Mouse (Mus musculus) megakaryocyte, embryonic 14.5 days (primary cell): ENCODE measurements around the gene Pin1rt1. TPM values are rescaled to one million over a fixed set of nuclear protein-coding genes. Genes with fewer than 3 reads are reported as not detected.
A peak's percentile ranks its signal among the peaks of the same experiment; 100 is the strongest.

Source experiments
- H3K27me3 ChIP-seq: replicated peaks from 2 replicates; pipeline ENCODE3; 2012; ENCODE audit warnings: inconsistent platforms
- H3K36me3 ChIP-seq: replicated peaks from 2 replicates; pipeline ENCODE3; 2012; ENCODE audit warnings: low read length, inconsistent platforms, mixed read lengths
- H3K4me1 ChIP-seq: 2 replicates; pipeline ENCODE4 v1.6.1; 2012; ENCODE audit warnings: inconsistent platforms
- H3K4me3 ChIP-seq: replicated peaks from 2 replicates; pipeline ENCODE3; 2012; ENCODE audit warnings: moderate library complexity, mild to moderate bottlenecking, inconsistent platforms
- H3K9me3 ChIP-seq: 2 replicates; pipeline ENCODE4 v1.6.1; 2012; ENCODE audit warnings: inconsistent platforms
- FLI1 ChIP-seq: IDR thresholded peaks from 2 replicates; pipeline ENCODE4 v1.6.1; 2012; ENCODE audit warnings: low read length, inconsistent platforms, mixed read lengths
- GATA1 ChIP-seq: IDR thresholded peaks from 3 replicates; pipeline ENCODE4 v1.6.1; 2012; ENCODE audit warnings: mixed read lengths, low read length, inconsistent platforms, borderline replicate concordance
- polyA plus RNA-seq: library from polyadenylated mRNA; stranded (reverse); fragments of >175 nt; gene quantifications from 2 replicates; pipeline ENCODE4 v1.2.3, GENCODE M21; 2012; ENCODE audit warnings: low replicate concordance; ENCODE audit not compliant: insufficient read depth

The Pin1rt1 gene
- polyA plus RNA-seq, 1 experiment = 0.20 TPM

GRCm38 (mm10) chr2:104741015-104741758 is 25.0 kb upstream of the Pin1rt1 start:
- H3K27me3 ChIP-seq = peaks cover 8% of the 10 kb centered on the region
- H3K4me3 ChIP-seq = no peak overlapping the region

GRCm38 (mm10) chr2:104740248-104740949 is 24.2 kb upstream of the Pin1rt1 start:
- Histone ChIP-seq H3K4me1 (peaks cover 32% of the 10 kb centered on the region), H3K36me3 (peaks cover 2% of the 10 kb centered on the region), H3K4me3 (no peak overlapping the region), H3K27me3 (peaks cover 10% of the 10 kb centered on the region), H3K9me3 (peaks cover 2% of the 10 kb centered on the region; the same call in 1 of the 2 replicates)
- TF ChIP-seq GATA1 (no peak), FLI1 (no peak)

More at GRCm38 (mm10) chr2:104741015-104741758, 25.0 kb upstream of the Pin1rt1 start:
- Histone ChIP-seq H3K4me1 (peaks cover 32% of the 10 kb centered on the region), H3K36me3 (no peaks in the 10 kb centered on the region), H3K9me3 (no peaks in the 10 kb centered on the region)
- TF ChIP-seq FLI1 (no peak), GATA1 (no peak)

- no peak for TF ChIP-seq FLI1
- TF ChIP-seq GATA1 = no peak
- H3K27me3 ChIP-seq = peaks cover 10% of the 10 kb centered on the region
Measured at GRCm38 (mm10) chr2:104739691-104740090, 23.5 kb upstream of the Pin1rt1 start.

GRCm38 (mm10) chr2:104736241-104736640 is 20.1 kb upstream of the Pin1rt1 start:
- Histone ChIP-seq H3K9me3 (peaks cover 3% of the 10 kb centered on the region; the same call in 1 of the 2 replicates), H3K36me3 (peaks cover 2% of the 10 kb centered on the region), H3K4me3 (no peak overlapping the region), H3K27me3 (peaks cover 10% of the 10 kb centered on the region), H3K4me1 (peaks cover 25% of the 10 kb centered on the region)
- TF ChIP-seq GATA1 = no peak
- TF ChIP-seq FLI1 = no peak

More at GRCm38 (mm10) chr2:104739691-104740090, 23.5 kb upstream of the Pin1rt1 start:
- Histone ChIP-seq H3K4me3 (no peak overlapping the region), H3K36me3 (peaks cover 2% of the 10 kb centered on the region), H3K9me3 (peaks cover 3% of the 10 kb centered on the region; the same call in 1 of the 2 replicates), H3K4me1 (peaks cover 30% of the 10 kb centered on the region)

- Histone ChIP-seq H3K9me3 (peaks cover 3% of the 10 kb centered on the region; the same call in 1 of the 2 replicates), H3K27me3 (peaks cover 2% of the 10 kb centered on the region), H3K4me3 (no peak overlapping the region), H3K4me1 (peaks cover 21% of the 10 kb centered on the region), H3K36me3 (peaks cover 4% of the 10 kb centered on the region)
- no peak for TF ChIP-seq FLI1
Measured at GRCm38 (mm10) chr2:104732562-104733256, 16.5 kb upstream of the Pin1rt1 start.

- peaks cover 21% of the 10 kb centered on the region for H3K4me1 ChIP-seq
- H3K27me3 ChIP-seq = peaks cover 2% of the 10 kb centered on the region
- H3K4me3 ChIP-seq = peak overlapping the region; percentile 85
- H3K9me3 ChIP-seq = peaks cover 3% of the 10 kb centered on the region; the same call in 1 of the 2 replicates
- TF ChIP-seq GATA1 (no peak), FLI1 (no peak)
- H3K36me3 ChIP-seq = peaks cover 6% of the 10 kb centered on the region
Measured at GRCm38 (mm10) chr2:104732033-104732444, 15.9 kb upstream of the Pin1rt1 start.

GRCm38 (mm10) chr2:104727369-104727768 is 11.2 kb upstream of the Pin1rt1 start:
- Histone ChIP-seq H3K36me3 (peaks cover 11% of the 10 kb centered on the region), H3K4me3 (no peak overlapping the region), H3K9me3 (no peaks in the 10 kb centered on the region), H3K4me1 (peaks cover 15% of the 10 kb centered on the region), H3K27me3 (no peaks in the 10 kb centered on the region)
- TF ChIP-seq FLI1 (no peak), GATA1 (no peak)

GRCm38 (mm10) chr2:104722021-104722420 is 5.8 kb upstream of the Pin1rt1 start:
- no peaks in the 10 kb centered on the region for H3K27me3 ChIP-seq
- peaks cover 22% of the 10 kb centered on the region for H3K4me1 ChIP-seq
- peaks cover 6% of the 10 kb centered on the region for H3K36me3 ChIP-seq
- no peaks in the 10 kb centered on the region for H3K9me3 ChIP-seq
- TF ChIP-seq GATA1 (no peak), FLI1 (no peak)
- H3K4me3 ChIP-seq = no peak overlapping the region

GRCm38 (mm10) chr2:104717827-104718226 is 1.6 kb upstream of the Pin1rt1 start:
- TF ChIP-seq GATA1 (no peak), FLI1 (no peak)
- Histone ChIP-seq H3K4me1 (peaks cover 42% of the 10 kb centered on the region), H3K9me3 (no peaks in the 10 kb centered on the region), H3K36me3 (peaks cover 2% of the 10 kb centered on the region), H3K27me3 (no peaks in the 10 kb centered on the region), H3K4me3 (no peak overlapping the region)
